Mouse (Mus musculus): ENCODE measurements around the gene Spaca9. TPM values are rescaled to one million over a fixed set of nuclear protein-coding genes. Genes with fewer than 3 reads are reported as not detected.

Spaca9 gene
- polyA plus RNA-seq, 1 experiment: not detected

DNA sequence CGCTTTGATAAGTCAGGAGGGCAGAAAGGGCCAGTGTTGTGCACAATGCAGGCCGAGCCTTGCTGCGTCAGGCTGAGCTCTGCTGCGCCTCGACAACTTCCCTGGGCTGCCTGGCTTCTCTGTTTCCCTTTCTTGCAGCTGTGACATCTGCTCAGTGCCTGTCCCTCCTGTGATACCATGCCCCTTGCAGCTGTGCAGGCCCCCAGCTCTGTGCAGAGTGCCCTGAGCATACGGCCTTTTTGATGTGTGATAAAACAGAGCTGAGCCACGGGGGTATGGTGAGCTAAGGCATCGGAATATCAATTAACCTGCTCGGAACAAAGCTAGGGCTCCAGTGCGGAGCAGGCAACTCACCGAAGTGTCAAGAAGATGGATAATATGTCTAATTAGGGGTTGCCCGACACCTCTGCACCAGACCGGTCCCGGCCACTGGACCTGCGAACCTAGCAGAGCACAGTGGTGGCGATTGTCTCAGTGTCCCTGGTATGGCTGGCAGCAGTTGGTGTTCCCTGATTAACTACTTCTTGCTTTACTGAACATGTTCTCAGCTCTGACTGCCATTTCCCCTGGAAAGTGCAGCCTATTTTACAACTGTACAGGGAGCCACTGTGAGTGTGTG lies 28.4 kb upstream of the Spaca9 start:
- Histone ChIP-seq H3K27me3 (ENCODE audit: control insufficient read depth, insufficient read depth, low read length) (no peaks in the 10 kb centered on the region), H3K4me1 (ENCODE audit: control insufficient read depth, insufficient read depth, insufficient read length, low read length) (no peaks in the 10 kb centered on the region), H3K4me3 (ENCODE audit: low read depth, low read length) (no peak overlapping the region), H3K36me3 (ENCODE audit: control insufficient read depth, insufficient read depth, low read length) (no peaks in the 10 kb centered on the region), H3K27ac (ENCODE audit: insufficient read depth, low read depth, low read length) (no peak overlapping the region)
- 58% methylated on average over 16 of the region's 16 CpGs for WGBS
- no peak for TF ChIP-seq POLR2A (IDR thresholded peaks at IDR 0.05; ENCODE audit: low read depth, low read length)
- TF ChIP-seq CTCF (IDR thresholded peaks at IDR 0.05; ENCODE audit: extremely low read depth, insufficient read length, insufficient replicate concordance, low read depth, low read length): no peak

- Histone ChIP-seq H3K4me1 (ENCODE audit: control insufficient read depth, insufficient read depth, insufficient read length, low read length) (no peaks in the 10 kb centered on the region), H3K27ac (ENCODE audit: insufficient read depth, low read depth, low read length) (no peak overlapping the region), H3K4me3 (ENCODE audit: low read depth, low read length) (no peak overlapping the region), H3K27me3 (ENCODE audit: control insufficient read depth, insufficient read depth, low read length) (no peaks in the 10 kb centered on the region), H3K36me3 (ENCODE audit: control insufficient read depth, insufficient read depth, low read length) (no peaks in the 10 kb centered on the region)
- TF ChIP-seq CTCF (IDR thresholded peaks at IDR 0.05; ENCODE audit: extremely low read depth, insufficient read length, insufficient replicate concordance, low read depth, low read length): no peak
- TF ChIP-seq POLR2A (IDR thresholded peaks at IDR 0.05; ENCODE audit: low read depth, low read length): no peak
- 41% methylated on average over 9 of the region's 9 CpGs for WGBS
Observed at GRCm38 (mm10) chr2:28723912-28724311, 24.4 kb upstream of the Spaca9 start.

- no peaks in the 10 kb centered on the region for H3K4me1 ChIP-seq (ENCODE audit: control insufficient read depth, insufficient read depth, insufficient read length, low read length)
- TF ChIP-seq CTCF (IDR thresholded peaks at IDR 0.05; ENCODE audit: extremely low read depth, insufficient read length, insufficient replicate concordance, low read depth, low read length) (no peak), POLR2A (IDR thresholded peaks at IDR 0.05; ENCODE audit: low read depth, low read length) (no peak)
- WGBS: 84% methylated on average over 8 of the region's 8 CpGs
- no peaks in the 10 kb centered on the region for H3K27me3 ChIP-seq (ENCODE audit: control insufficient read depth, insufficient read depth, low read length)
- H3K27ac ChIP-seq (ENCODE audit: insufficient read depth, low read depth, low read length): no peak overlapping the region
- H3K36me3 ChIP-seq (ENCODE audit: control insufficient read depth, insufficient read depth, low read length): no peaks in the 10 kb centered on the region
- H3K4me3 ChIP-seq (ENCODE audit: low read depth, low read length): no peak overlapping the region
Observed at GRCm38 (mm10) chr2:28722419-28722818, 22.9 kb upstream of the Spaca9 start.

DNA sequence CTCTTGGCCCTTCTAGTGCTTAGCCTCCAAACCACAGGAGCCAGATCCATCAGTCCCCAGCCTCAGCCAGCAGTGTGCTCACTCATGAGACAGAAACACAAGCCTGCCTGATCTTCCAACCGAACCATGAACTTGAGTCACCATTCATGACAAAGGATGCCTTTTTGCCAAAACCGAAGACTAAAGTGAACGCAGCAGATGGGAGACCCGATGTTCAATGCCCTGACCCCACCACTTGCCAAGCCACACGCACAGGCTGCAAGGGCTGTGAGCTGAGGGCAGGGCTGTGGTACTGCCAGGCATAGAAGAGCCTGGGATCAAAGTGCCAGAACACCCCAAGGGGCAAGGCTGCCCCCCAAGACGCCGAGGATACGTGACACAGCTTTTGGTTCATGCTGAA lies 13.5 kb upstream of the Spaca9 start:
- no peak overlapping the region for H3K27ac ChIP-seq (ENCODE audit: insufficient read depth, low read depth, low read length)
- H3K36me3 ChIP-seq (ENCODE audit: control insufficient read depth, insufficient read depth, low read length): no peaks in the 10 kb centered on the region
- TF ChIP-seq CTCF (IDR thresholded peaks at IDR 0.05; ENCODE audit: extremely low read depth, insufficient read length, insufficient replicate concordance, low read depth, low read length) (no peak), POLR2A (IDR thresholded peaks at IDR 0.05; ENCODE audit: low read depth, low read length) (no peak)
- WGBS: 80% methylated on average over 8 of the region's 8 CpGs
- no peak overlapping the region for H3K4me3 ChIP-seq (ENCODE audit: low read depth, low read length)
- no peaks in the 10 kb centered on the region for H3K27me3 ChIP-seq (ENCODE audit: control insufficient read depth, insufficient read depth, low read length)
- H3K4me1 ChIP-seq (ENCODE audit: control insufficient read depth, insufficient read depth, insufficient read length, low read length): no peaks in the 10 kb centered on the region

DNA sequence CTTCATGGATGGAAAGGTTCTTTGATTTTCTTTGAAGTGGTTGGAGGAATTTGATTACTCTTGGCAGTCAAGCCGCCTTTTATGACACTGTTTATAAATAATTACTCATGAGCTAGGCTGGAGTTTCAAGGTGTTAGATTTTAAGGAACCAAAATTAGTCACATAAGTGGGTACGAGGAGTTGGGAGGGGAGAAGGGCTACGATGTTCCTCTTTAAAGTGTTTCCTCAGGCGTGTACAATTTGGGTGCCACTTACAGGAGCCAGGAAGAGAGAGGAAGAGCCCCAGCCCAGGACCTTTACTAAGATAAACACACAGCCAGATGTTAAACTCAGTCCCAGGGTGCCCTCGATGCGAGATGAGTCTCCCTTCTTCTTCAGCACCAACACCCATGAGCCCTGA lies 7.3 kb upstream of the Spaca9 start:
- TF ChIP-seq CTCF (IDR thresholded peaks at IDR 0.05; ENCODE audit: extremely low read depth, insufficient read length, insufficient replicate concordance, low read depth, low read length) (no peak), POLR2A (IDR thresholded peaks at IDR 0.05; ENCODE audit: low read depth, low read length) (no peak)
- H3K27ac ChIP-seq (ENCODE audit: insufficient read depth, low read depth, low read length): no peak overlapping the region
- no peak overlapping the region for H3K4me3 ChIP-seq (ENCODE audit: low read depth, low read length)
- no peaks in the 10 kb centered on the region for H3K27me3 ChIP-seq (ENCODE audit: control insufficient read depth, insufficient read depth, low read length)
- H3K36me3 ChIP-seq (ENCODE audit: control insufficient read depth, insufficient read depth, low read length): no peaks in the 10 kb centered on the region
- WGBS: 23% methylated on average over 6 of the region's 6 CpGs
- H3K4me1 ChIP-seq (ENCODE audit: control insufficient read depth, insufficient read depth, insufficient read length, low read length): no peaks in the 10 kb centered on the region

DNA sequence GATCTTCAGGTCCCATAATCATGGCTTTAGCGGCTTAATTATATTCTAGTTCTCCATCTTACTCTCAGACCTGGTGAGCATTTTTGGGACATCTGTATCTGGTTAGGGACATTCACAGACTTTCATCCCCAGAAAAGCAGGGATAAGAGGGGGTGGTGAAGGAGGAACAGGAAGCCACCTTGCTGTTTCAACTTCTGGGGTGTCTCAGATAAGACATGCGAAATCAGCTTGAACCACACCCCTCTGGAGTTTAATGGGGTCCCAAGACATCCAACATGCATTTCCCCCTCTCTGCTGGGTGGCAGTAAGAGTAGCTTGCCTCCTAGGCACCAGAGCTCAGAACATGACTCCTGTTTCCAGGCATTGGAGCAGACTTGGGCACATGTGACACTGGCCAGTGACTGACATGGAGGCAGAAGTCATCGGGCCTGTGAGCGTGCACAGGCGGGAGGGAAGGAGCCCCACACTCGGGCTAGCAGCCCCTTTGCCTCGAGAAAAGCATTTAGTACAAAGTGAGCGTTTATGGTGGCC lies 6.6 kb upstream of the Spaca9 start:
- Histone ChIP-seq H3K27ac (ENCODE audit: insufficient read depth, low read depth, low read length) (no peak overlapping the region), H3K4me3 (ENCODE audit: low read depth, low read length) (no peak overlapping the region), H3K36me3 (ENCODE audit: control insufficient read depth, insufficient read depth, low read length) (no peaks in the 10 kb centered on the region), H3K4me1 (ENCODE audit: control insufficient read depth, insufficient read depth, insufficient read length, low read length) (no peaks in the 10 kb centered on the region), H3K27me3 (ENCODE audit: control insufficient read depth, insufficient read depth, low read length) (no peaks in the 10 kb centered on the region)
- TF ChIP-seq POLR2A (IDR thresholded peaks at IDR 0.05; ENCODE audit: low read depth, low read length) (no peak), CTCF (IDR thresholded peaks at IDR 0.05; ENCODE audit: extremely low read depth, insufficient read length, insufficient replicate concordance, low read depth, low read length) (no peak)
- 46% methylated on average over 8 of the region's 8 CpGs for WGBS

GRCm38 (mm10) chr2:28701646-28702262 lies 2.2 kb upstream of the Spaca9 start:
- no peaks in the 10 kb centered on the region for H3K27me3 ChIP-seq (ENCODE audit: control insufficient read depth, insufficient read depth, low read length)
- H3K27ac ChIP-seq (ENCODE audit: insufficient read depth, low read depth, low read length): no peak overlapping the region
- H3K4me3 ChIP-seq (ENCODE audit: low read depth, low read length): no peak overlapping the region
- no peak for TF ChIP-seq POLR2A (IDR thresholded peaks at IDR 0.05; ENCODE audit: low read depth, low read length)
- TF ChIP-seq CTCF (IDR thresholded peaks at IDR 0.05; ENCODE audit: extremely low read depth, insufficient read length, insufficient replicate concordance, low read depth, low read length): no peak
- 52% methylated on average over 8 of the region's 8 CpGs for WGBS
- no peaks in the 10 kb centered on the region for H3K36me3 ChIP-seq (ENCODE audit: control insufficient read depth, insufficient read depth, low read length)
- peaks cover 7% of the 10 kb centered on the region for H3K4me1 ChIP-seq (ENCODE audit: control insufficient read depth, insufficient read depth, insufficient read length, low read length)

Data from small intestine, adult 2 months (tissue).